Mouse (Mus musculus) megakaryocyte, embryonic 14.5 days (primary cell): ENCODE measurements at regions not wholly inside any gene's neighbourhood (a gene's known extent, or its start where the extent isn't known, plus 50 kb on each side); places are given as distances from the start of the nearest gene placed in this dataset.

Source experiments
- FLI1 ChIP-seq: IDR thresholded peaks from 2 replicates; pipeline ENCODE4 v1.6.1; 2012; ENCODE audit warnings: low read length, inconsistent platforms, mixed read lengths
- GATA1 ChIP-seq: IDR thresholded peaks from 3 replicates; pipeline ENCODE4 v1.6.1; 2012; ENCODE audit warnings: mixed read lengths, low read length, inconsistent platforms, borderline replicate concordance

GRCm38 (mm10) chr16:89695833-89696232, 124.8 kb upstream of the Krtap11-1 start:
- TF ChIP-seq GATA1 (no peak), FLI1 (no peak)
